20 mouse cellular contexts compared by ENCODE assay signal in the genomic region with DNA sequence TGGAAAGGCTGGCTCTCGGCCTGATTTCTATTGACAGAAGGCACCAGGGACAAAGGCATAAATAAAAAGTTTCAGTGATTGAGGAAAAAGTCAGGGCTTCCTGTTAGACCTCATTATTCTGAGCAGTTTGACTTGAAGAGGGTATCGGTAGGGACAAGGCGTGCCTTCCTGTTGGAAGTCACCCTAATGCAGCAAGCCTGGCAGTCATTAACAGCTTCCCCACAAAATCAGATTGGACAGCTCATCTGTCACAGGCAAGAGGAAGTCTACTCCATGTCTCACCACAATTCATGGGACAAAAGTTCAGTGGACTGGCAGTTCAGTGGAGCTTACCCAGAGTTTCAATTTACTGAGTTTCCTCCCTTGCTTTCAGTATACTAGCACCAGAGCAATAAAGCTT.
DNase-seq lines count a peak whose midpoint lies in the region; ATAC-seq lines count a peak whose summit lies in the region.
"Had no signal": no experiment of that assay in that cellular context is flagged by ENCODE, and none has a peak within 500 bp of the region (broad histone marks: within the 10 kb centered on the region; RNA-seq: fewer than 3 reads in every experiment).

No protein-coding gene starts in this region.

- WGBS in kidney, embryonic 16.5 days, result 42% methylated on average over 3 of the region's 3 CpGs
- WGBS in embryonic facial prominence, embryonic 11.5 days, result 42% methylated on average over 3 of the region's 3 CpGs

- H3K9me3 ChIP-seq in kidney, embryonic 16.5 days (ENCODE audit: low read length), result no peaks in the 10 kb centered on the region
- no peaks in the 10 kb centered on the region for H3K9me3 ChIP-seq in embryonic facial prominence, embryonic 11.5 days (replicated peaks; ENCODE audit: control insufficient read depth, low read length)
- H3K9me3 ChIP-seq: forebrain, embryonic 15.5 days had no signal

- H3K36me3 ChIP-seq in kidney, embryonic 16.5 days (ENCODE audit: insufficient read depth, low read length), result no peaks in the 10 kb centered on the region
- H3K36me3 ChIP-seq in embryonic facial prominence, embryonic 11.5 days (replicated peaks; ENCODE audit: control insufficient read depth, insufficient read depth, low read depth, low read length), result no peaks in the 10 kb centered on the region
- H3K36me3 ChIP-seq: forebrain, embryonic 15.5 days had no signal

- no peak overlapping the region for H3K27ac ChIP-seq in kidney, embryonic 16.5 days (ENCODE audit: low read length)
- H3K27ac ChIP-seq in embryonic facial prominence, embryonic 11.5 days (replicated peaks; ENCODE audit: low read depth, low read length), result no peak overlapping the region
- H3K27ac ChIP-seq: forebrain, embryonic 15.5 days; gastrocnemius, adult 2 months; macrophage; stomach, postnatal 0 days had no signal

- H3K4me2 ChIP-seq in kidney, embryonic 16.5 days (replicated peaks; ENCODE audit: low read depth, low read length), result no peak overlapping the region
- H3K4me2 ChIP-seq in embryonic facial prominence, embryonic 11.5 days (ENCODE audit: low read depth, low read length), result no peak overlapping the region
- H3K4me2 ChIP-seq: forebrain, embryonic 15.5 days; lung, embryonic 14.5 days had no signal

- no peaks in the 10 kb centered on the region for H3K27me3 ChIP-seq in kidney, embryonic 16.5 days (ENCODE audit: insufficient read depth, low read length)
- no peaks in the 10 kb centered on the region for H3K27me3 ChIP-seq in embryonic facial prominence, embryonic 11.5 days (ENCODE audit: control insufficient read depth, insufficient read depth, low read length)
- H3K27me3 ChIP-seq: forebrain, embryonic 15.5 days had no signal

- peak; percentile 46; the same call in 1 of the 2 replicates for ATAC-seq in kidney, embryonic 16.5 days (ENCODE audit: low FRiP score, low TSS enrichment)
- ATAC-seq in embryonic facial prominence, embryonic 11.5 days (replicated peaks; ENCODE audit: insufficient number of reproducible peaks, low FRiP score, low TSS enrichment, low read depth), result no peak
- no peak for ATAC-seq in activated CD4-positive, CD25-positive, alpha-beta regulatory T cell, adult 4 months
- ATAC-seq: CD4-positive, CD25-positive, alpha-beta regulatory T cell, adult 4 months; forebrain, embryonic 15.5 days had no signal

- no peak overlapping the region for H3K9ac ChIP-seq in kidney, embryonic 16.5 days (replicated peaks; ENCODE audit: low read length)
- H3K9ac ChIP-seq in embryonic facial prominence, embryonic 11.5 days (replicated peaks; ENCODE audit: low read length), result no peak overlapping the region
- H3K9ac ChIP-seq: forebrain, embryonic 15.5 days; lung, embryonic 14.5 days had no signal

- H3K4me1 ChIP-seq in kidney, embryonic 16.5 days (ENCODE audit: insufficient read depth, low read length), result no peaks in the 10 kb centered on the region
- H3K4me1 ChIP-seq in embryonic facial prominence, embryonic 11.5 days (ENCODE audit: control insufficient read depth, insufficient read depth, low read length), result no peaks in the 10 kb centered on the region
- H3K4me1 ChIP-seq: forebrain, embryonic 15.5 days had no signal

- H3K4me3 ChIP-seq in kidney, embryonic 16.5 days (ENCODE audit: low read length), result no peak overlapping the region
- H3K4me3 ChIP-seq in embryonic facial prominence, embryonic 11.5 days (ENCODE audit: low read depth, low read length), result no peak overlapping the region
- H3K4me3 ChIP-seq: forebrain, embryonic 15.5 days; gastrocnemius, adult 2 months had no signal

- no peak for DNase-seq in kidney, postnatal 10 days
- DNase-seq in 3T3-L1 (ENCODE audit: low read depth, low spot score), result peak; percentile 1
- peak; percentile 7 for DNase-seq in NIH3T3 (ENCODE audit: low read depth)
- peak; percentile 9 for DNase-seq in embryonic facial prominence, embryonic 11.5 days (ENCODE audit: low spot score)
- DNase-seq in lung, adult 18-20 months, result no peak
- DNase-seq: cerebellum, adult 11 months; cerebellum, postnatal 36 days; gastrocnemius, adult 2 months; heart, adult 18-20 months; heart, postnatal 10 days; lung, embryonic 14.5 days; right cerebral cortex, adult 18-20 months; spleen, adult 18-20 months; thymus, postnatal 25 days had no signal

Comparison
In these comparisons a context has a peak if more than half of its experiments do, and no peak if none do; other contexts are left out.
1. DNase-seq: peak in 3T3-L1 (single experiment), NIH3T3 (single experiment) and embryonic facial prominence, embryonic 11.5 days (single experiment); none in kidney, postnatal 10 days (single experiment) and lung, adult 18-20 months (0 of 2).